Mouse (Mus musculus): Measurements from ENCODE around the gene Leng8.

DNA sequence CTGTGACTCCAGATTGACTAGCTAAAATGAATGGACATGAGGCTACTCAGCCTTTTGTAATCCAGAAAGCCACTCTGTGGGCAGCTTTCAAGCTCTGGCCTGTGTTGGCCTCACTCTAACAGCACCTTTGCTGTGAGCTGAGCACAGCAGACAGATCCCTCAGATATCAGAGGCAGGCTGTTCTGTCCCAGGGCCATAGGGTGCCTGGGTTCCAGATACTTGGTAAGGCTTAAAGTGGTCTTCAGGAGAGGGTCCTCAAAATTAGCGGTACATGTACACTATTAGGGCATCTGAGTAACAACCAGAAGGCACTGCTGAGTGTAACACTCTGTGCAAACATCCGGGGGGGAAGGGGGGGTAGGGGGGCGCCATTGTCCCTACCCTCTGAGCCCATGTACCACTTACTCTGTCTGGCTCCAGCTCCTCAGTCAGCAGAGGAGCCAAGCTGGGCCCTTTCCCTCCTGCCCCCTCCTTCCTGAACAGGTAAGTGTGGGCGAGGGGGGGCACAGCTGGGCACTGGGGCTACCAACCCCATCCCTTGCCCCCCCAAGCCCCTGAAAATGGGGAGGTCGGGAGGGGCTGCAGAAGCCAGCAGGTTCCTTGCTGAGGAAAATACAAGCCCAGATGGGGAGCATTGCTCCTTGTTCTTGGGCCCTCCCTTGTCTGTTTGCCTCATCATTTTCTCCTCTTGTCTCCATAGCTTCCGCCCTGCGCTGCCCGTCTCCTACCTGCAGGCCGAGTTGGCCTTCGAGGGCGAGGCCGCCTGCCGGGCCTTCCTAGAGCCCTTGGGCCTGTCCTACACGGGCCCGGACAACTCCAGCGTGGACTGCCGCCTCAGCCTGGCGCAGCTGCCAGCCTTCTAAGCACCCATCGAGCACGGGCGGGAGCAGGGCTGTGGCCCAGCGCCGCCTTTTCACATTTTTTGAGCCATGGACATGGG, 9.7 kb downstream of the Leng8 start:
- TF ChIP-seq EP300 (IDR thresholded peaks at IDR 0.05; ENCODE audit: low read length) (no peak), USF2 (conservative IDR thresholded peaks at IDR 0.05; ENCODE audit: low read depth, low read length) (no peak), CTCF (conservative IDR thresholded peaks at IDR 0.05 in 1 of 2, IDR thresholded peaks at IDR 0.05 in 1 of 2; ENCODE audit: low read depth in 2 of 2, low read length in 2 of 2) (no peak), BHLHE40 (IDR thresholded peaks at IDR 0.05; ENCODE audit: low read depth, low read length) (no peak), ZC3H11A (IDR thresholded peaks at IDR 0.05; ENCODE audit: low read depth, low read length) (no peak), RAD21 (IDR thresholded peaks at IDR 0.05; ENCODE audit: low read depth, low read length) (no peak), ZNF384 (IDR thresholded peaks at IDR 0.05; ENCODE audit: low read depth, low read length) (no peak), POLR2A (IDR thresholded peaks at IDR 0.05; ENCODE audit: low read depth, low read length) (no peak), MAZ (IDR thresholded peaks at IDR 0.05; ENCODE audit: low read depth, low read length) (no peak), SIN3A (IDR thresholded peaks at IDR 0.05; ENCODE audit: low read length) (no peak)
